Mouse (Mus musculus) heart, postnatal 14 days (tissue): ENCODE results near the gene Apoa4. TPM values are rescaled to one million over a fixed set of nuclear protein-coding genes. Genes with fewer than 3 reads are reported as not detected.

ENCODE experiments used
- DNase-seq, 2 experiments: peaks; one replicate each; pipeline ENCODE4 v3.0.0; 2021 to 2022
- intact Hi-C: fragments of 180-260 bp; cut with DNase I; formaldehyde crosslinking; loops from one replicate; pipeline ENCODE4 v1.15.1; 2025
- total RNA-seq, 2 experiments: library from RNA; stranded (reverse); gene quantifications; 2 replicates each; pipeline ENCODE4 v1.2.3; 2021

The Apoa4 gene
- total RNA-seq, 2 experiments from 2014 or later: 0.12 TPM; not detected in 1

GRCm38 (mm10) chr9:46269125-46269524 lies 28.6 kb downstream of the Apoa4 start:
- DNase-seq: no peak
- intact Hi-C loops: no loop called here

GRCm38 (mm10) chr9:46270782-46271181 lies 30.3 kb downstream of the Apoa4 start:
- intact Hi-C loops: loop anchor here (5.0 kb wide), 1 partner anchor 363 kb away; the partner anchor contains the start of genes Pcsk7 and Rnf214

GRCm38 (mm10) chr9:46272070-46272469 lies 31.6 kb downstream of the Apoa4 start:
- intact Hi-C loops: loop anchor here (5.0 kb wide), 1 partner anchor 365 kb away; the partner anchor contains the start of genes Pcsk7 and Rnf214
- no peak for DNase-seq

More at GRCm38 (mm10) chr9:46270782-46271181, 30.3 kb downstream of the Apoa4 start:
- DNase-seq: no peak

- intact Hi-C loops: loop anchor here (5.0 kb wide), 1 partner anchor 366 kb away; the partner anchor contains the start of genes Pcsk7 and Rnf214
- peak; percentile 87 to 90 for DNase-seq
These were observed 32.4 kb downstream of the Apoa4 start, which contains the start of gene Zpr1 for GRCm38 (mm10) chr9:46272677-46273454. TSS of gene Zpr1 (plus strand) at chr9:46273064.

- intact Hi-C loops: loop anchor here (5.0 kb wide), 1 partner anchor 367 kb away; the partner anchor contains the start of genes Pcsk7 and Rnf214
- DNase-seq: no peak
These were observed 34.0 kb downstream of the Apoa4 start for GRCm38 (mm10) chr9:46274494-46274893.

- DNase-seq: peak; percentile 93 to 98
- intact Hi-C loops: no loop called here
These were observed 42.3 kb downstream of the Apoa4 start, which contains the start of gene Bud13 for GRCm38 (mm10) chr9:46282631-46283436. TSS of gene Bud13 (plus strand) at chr9:46283008.

Other genes starting within 250 kb of the Apoa4 start
- 10 to 100 TPM; 67.7 to 67.8 TPM for gene Pafah1b2, start 228.0 kb upstream of the Apoa4 start, total RNA-seq
- 10 to 100 TPM; 56.3 to 63.1 TPM for gene Sik3, start 227.9 kb upstream of the Apoa4 start, total RNA-seq
- gene Apoa1, start 12.1 kb upstream of the Apoa4 start, total RNA-seq: under 1 TPM in 1 of 2 experiments, not detected in 1; 0.29 TPM
- not detected for gene Apoc3, start 5.1 kb upstream of the Apoa4 start, total RNA-seq
- not detected for gene Apoa5, start 27.9 kb downstream of the Apoa4 start, total RNA-seq
- gene Zpr1, start 32.4 kb downstream of the Apoa4 start, total RNA-seq: 10 to 100 TPM; 18.7 to 19.1 TPM
- gene Bud13, start 42.3 kb downstream of the Apoa4 start, total RNA-seq: 1 to 10 TPM; 7.4 to 7.7 TPM
- not detected for gene 4931429L15Rik, start 79.3 kb downstream of the Apoa4 start, total RNA-seq